Mouse (Mus musculus) embryo, embryonic 11 days (tissue): ENCODE data around the gene Tmem211.
A peak's percentile ranks its signal among the peaks of the same experiment; 100 is the strongest.

Source experiments
- DNase-seq: peaks from one replicate; pipeline ENCODE4 v3.0.0-alpha.2; 2015

Tmem211 gene

GRCm38 (mm10) chr5:113280138-113280856 lies 53.6 kb downstream of the Tmem211 start:
- peak; percentile 89 for DNase-seq

GRCm38 (mm10) chr5:113281557-113281956 lies 54.8 kb downstream of the Tmem211 start:
- DNase-seq: no peak

GRCm38 (mm10) chr5:113283726-113284125 lies 57.0 kb downstream of the Tmem211 start:
- DNase-seq: no peak

- DNase-seq: no peak
Observed at GRCm38 (mm10) chr5:113285541-113285940, 58.8 kb downstream of the Tmem211 start.

- no peak for DNase-seq
Observed at GRCm38 (mm10) chr5:113286048-113286447, 59.3 kb downstream of the Tmem211 start.

GRCm38 (mm10) chr5:113286591-113287520 lies 60.1 kb downstream of the Tmem211 start:
- DNase-seq: peak; percentile 50

GRCm38 (mm10) chr5:113287762-113288161 lies 61.1 kb downstream of the Tmem211 start:
- DNase-seq: no peak

- no peak for DNase-seq
Observed at GRCm38 (mm10) chr5:113288490-113288889, 61.8 kb downstream of the Tmem211 start.
